Mouse (Mus musculus) megakaryocyte, embryonic 14.5 days (primary cell): Measurements from ENCODE around the gene Pim1. TPM values are rescaled to one million over a fixed set of nuclear protein-coding genes. Genes with fewer than 3 reads are reported as not detected.

Source experiments
- H3K27me3 ChIP-seq: replicated peaks from 2 replicates; pipeline ENCODE3; 2012; ENCODE audit warnings: inconsistent platforms
- H3K36me3 ChIP-seq: replicated peaks from 2 replicates; pipeline ENCODE3; 2012; ENCODE audit warnings: low read length, inconsistent platforms, mixed read lengths
- H3K4me1 ChIP-seq: 2 replicates; pipeline ENCODE4 v1.6.1; 2012; ENCODE audit warnings: inconsistent platforms
- H3K4me3 ChIP-seq: replicated peaks from 2 replicates; pipeline ENCODE3; 2012; ENCODE audit warnings: moderate library complexity, mild to moderate bottlenecking, inconsistent platforms
- H3K9me3 ChIP-seq: 2 replicates; pipeline ENCODE4 v1.6.1; 2012; ENCODE audit warnings: inconsistent platforms
- FLI1 ChIP-seq: IDR thresholded peaks from 2 replicates; pipeline ENCODE4 v1.6.1; 2012; ENCODE audit warnings: low read length, inconsistent platforms, mixed read lengths
- GATA1 ChIP-seq: IDR thresholded peaks from 3 replicates; pipeline ENCODE4 v1.6.1; 2012; ENCODE audit warnings: mixed read lengths, low read length, inconsistent platforms, borderline replicate concordance
- polyA plus RNA-seq: library from polyadenylated mRNA; stranded (reverse); fragments of >175 nt; gene quantifications from 2 replicates; pipeline ENCODE4 v1.2.3, GENCODE M21; 2012; ENCODE audit warnings: low replicate concordance; ENCODE audit not compliant: insufficient read depth

The Pim1 gene
- polyA plus RNA-seq, 1 experiment = 350 TPM

GRCm38 (mm10) chr17:29465405-29466010 is 25.0 kb upstream of the Pim1 start:
- H3K4me1 ChIP-seq = peaks cover 27% of the 10 kb centered on the region
- H3K9me3 ChIP-seq = no peaks in the 10 kb centered on the region
- peaks cover 40% of the 10 kb centered on the region for H3K27me3 ChIP-seq
- H3K4me3 ChIP-seq = no peak overlapping the region
- H3K36me3 ChIP-seq = no peaks in the 10 kb centered on the region
- TF ChIP-seq FLI1 (no peak), GATA1 (no peak)

GRCm38 (mm10) chr17:29467030-29467429 is 23.5 kb upstream of the Pim1 start:
- peaks cover 38% of the 10 kb centered on the region for H3K27me3 ChIP-seq
- TF ChIP-seq GATA1 (no peak), FLI1 (no peak)
- no peak overlapping the region for H3K4me3 ChIP-seq
- H3K9me3 ChIP-seq = peaks cover 9% of the 10 kb centered on the region
- peaks cover 25% of the 10 kb centered on the region for H3K4me1 ChIP-seq
- no peaks in the 10 kb centered on the region for H3K36me3 ChIP-seq

- Histone ChIP-seq H3K27me3 (peaks cover 3% of the 10 kb centered on the region), H3K9me3 (peaks cover 10% of the 10 kb centered on the region), H3K4me1 (peaks cover 33% of the 10 kb centered on the region), H3K4me3 (no peak overlapping the region), H3K36me3 (no peaks in the 10 kb centered on the region)
- TF ChIP-seq GATA1 (no peak), FLI1 (no peak)
These were observed 17.1 kb upstream of the Pim1 start for GRCm38 (mm10) chr17:29473466-29473865.

GRCm38 (mm10) chr17:29474036-29474435 is 16.5 kb upstream of the Pim1 start:
- Histone ChIP-seq H3K4me3 (no peak overlapping the region), H3K36me3 (no peaks in the 10 kb centered on the region), H3K27me3 (peaks cover 2% of the 10 kb centered on the region), H3K4me1 (peaks cover 34% of the 10 kb centered on the region), H3K9me3 (peaks cover 10% of the 10 kb centered on the region)
- no peak for TF ChIP-seq GATA1
- TF ChIP-seq FLI1 = no peak

GRCm38 (mm10) chr17:29475142-29475541 is 15.4 kb upstream of the Pim1 start:
- peaks cover 37% of the 10 kb centered on the region for H3K4me1 ChIP-seq
- TF ChIP-seq FLI1 (no peak), GATA1 (no peak)

GRCm38 (mm10) chr17:29476461-29476860 is 14.1 kb upstream of the Pim1 start:
- Histone ChIP-seq H3K4me3 (no peak overlapping the region), H3K27me3 (no peaks in the 10 kb centered on the region), H3K4me1 (peaks cover 46% of the 10 kb centered on the region), H3K36me3 (no peaks in the 10 kb centered on the region), H3K9me3 (peaks cover 7% of the 10 kb centered on the region)
- TF ChIP-seq FLI1 (no peak), GATA1 (no peak)

More at GRCm38 (mm10) chr17:29475142-29475541, 15.4 kb upstream of the Pim1 start:
- H3K36me3 ChIP-seq = no peaks in the 10 kb centered on the region
- peaks cover 10% of the 10 kb centered on the region for H3K9me3 ChIP-seq
- no peak overlapping the region for H3K4me3 ChIP-seq
- no peaks in the 10 kb centered on the region for H3K27me3 ChIP-seq

GRCm38 (mm10) chr17:29477357-29477756 is 13.2 kb upstream of the Pim1 start:
- Histone ChIP-seq H3K9me3 (peaks cover 3% of the 10 kb centered on the region; the same call in 1 of the 2 replicates), H3K27me3 (no peaks in the 10 kb centered on the region), H3K4me1 (peaks cover 48% of the 10 kb centered on the region), H3K4me3 (no peak overlapping the region), H3K36me3 (peaks cover 3% of the 10 kb centered on the region)
- TF ChIP-seq FLI1 = no peak
- no peak for TF ChIP-seq GATA1

- TF ChIP-seq GATA1 = no peak
- Histone ChIP-seq H3K9me3 (peaks cover 12% of the 10 kb centered on the region; the same call in 1 of the 2 replicates), H3K36me3 (peaks cover 12% of the 10 kb centered on the region), H3K4me1 (peaks cover 51% of the 10 kb centered on the region), H3K27me3 (no peaks in the 10 kb centered on the region), H3K4me3 (no peak overlapping the region)
These were observed 12.3 kb upstream of the Pim1 start for GRCm38 (mm10) chr17:29478271-29478670.

- Histone ChIP-seq H3K4me3 (no peak overlapping the region), H3K9me3 (peaks cover 18% of the 10 kb centered on the region; the same call in 1 of the 2 replicates), H3K4me1 (peaks cover 47% of the 10 kb centered on the region), H3K27me3 (no peaks in the 10 kb centered on the region), H3K36me3 (peaks cover 17% of the 10 kb centered on the region)
- no peak for TF ChIP-seq GATA1
These were observed 10.3 kb upstream of the Pim1 start for GRCm38 (mm10) chr17:29480256-29480655.

GRCm38 (mm10) chr17:29482632-29483031 is 7.9 kb upstream of the Pim1 start:
- H3K36me3 ChIP-seq = peaks cover 17% of the 10 kb centered on the region
- no peak overlapping the region for H3K4me3 ChIP-seq
- no peaks in the 10 kb centered on the region for H3K27me3 ChIP-seq
- peaks cover 18% of the 10 kb centered on the region; the same call in 1 of the 2 replicates for H3K9me3 ChIP-seq
- H3K4me1 ChIP-seq = peaks cover 66% of the 10 kb centered on the region
- TF ChIP-seq GATA1 = no peak
- no peak for TF ChIP-seq FLI1
